In genomic region chr5:147154806-147155371, GRCm38 (mm10) we compare ENCODE assay signal across 12 mouse cellular contexts. TPM values are rescaled to one million over a fixed set of nuclear protein-coding genes. Genes with fewer than 3 reads are reported as not detected.
DNase-seq lines count a peak whose midpoint lies in the region; ATAC-seq and TF ChIP-seq lines count a peak whose summit lies in the region.
"Had no signal": no experiment of that assay in that cellular context is flagged by ENCODE, and none has a peak within 500 bp of the region (broad histone marks: within the 10 kb centered on the region; RNA-seq: fewer than 3 reads in every experiment).

No protein-coding gene starts in this region.

- 3% methylated on average over 13 of the region's 13 CpGs for WGBS in forebrain, embryonic 15.5 days
- 5% methylated on average over 13 of the region's 13 CpGs for WGBS in midbrain, embryonic 10.5 days
- WGBS in neural tube, embryonic 15.5 days = under 1% methylated on average over 13 of the region's 13 CpGs
- 24% methylated on average over 13 of the region's 13 CpGs for WGBS in heart, adult 2 months

- H3K27me3 ChIP-seq in forebrain, embryonic 15.5 days = peaks cover 67% of the 10 kb centered on the region
- peaks cover 89% of the 10 kb centered on the region for H3K27me3 ChIP-seq in midbrain, embryonic 10.5 days (ENCODE audit: low read depth, poor library complexity, severe bottlenecking)
- H3K27me3 ChIP-seq in neural tube, embryonic 15.5 days (replicated peaks) = peaks cover 20% of the 10 kb centered on the region
- no peaks in the 10 kb centered on the region; the same call in 1 of the 2 replicates for H3K27me3 ChIP-seq in heart, adult 2 months (ENCODE audit: control insufficient read depth, insufficient read depth, low read length)
- H3K27me3 ChIP-seq: lung, embryonic 15.5 days had no signal

- H3K4me1 ChIP-seq in forebrain, embryonic 15.5 days = peaks cover 17% of the 10 kb centered on the region
- peaks cover 31% of the 10 kb centered on the region for H3K4me1 ChIP-seq in midbrain, embryonic 10.5 days
- H3K4me1 ChIP-seq in neural tube, embryonic 15.5 days = peaks cover 17% of the 10 kb centered on the region
- H3K4me1 ChIP-seq in heart, adult 2 months (ENCODE audit: control insufficient read depth, insufficient read depth, low read length) = no peaks in the 10 kb centered on the region
- H3K4me1 ChIP-seq: lung, embryonic 15.5 days had no signal

- no peak for TF ChIP-seq CTCF in heart, adult 2 months (IDR thresholded peaks at IDR 0.05)

- no peak for TF ChIP-seq POLR2A in heart, adult 2 months (IDR thresholded peaks at IDR 0.05; ENCODE audit: insufficient read depth, low read depth, low read length)

- no peaks in the 10 kb centered on the region for H3K9me3 ChIP-seq in forebrain, embryonic 15.5 days
- 0 out of 2 replicates have a peak, but pooled peaks cover 7% of the 10 kb centered on the region for H3K9me3 ChIP-seq in midbrain, embryonic 10.5 days (replicated peaks)
- no peaks in the 10 kb centered on the region for H3K9me3 ChIP-seq in neural tube, embryonic 15.5 days (replicated peaks)
- H3K9me3 ChIP-seq: lung, embryonic 15.5 days had no signal

- H3K79me2 ChIP-seq in heart, adult 2 months (replicated peaks; ENCODE audit: control insufficient read depth, insufficient read depth, low read length) = no peaks in the 10 kb centered on the region

- no peak overlapping the region for H3K4me3 ChIP-seq in forebrain, embryonic 15.5 days
- peak overlapping the region; percentile 38 for H3K4me3 ChIP-seq in midbrain, embryonic 10.5 days
- no peak overlapping the region for H3K4me3 ChIP-seq in neural tube, embryonic 15.5 days (replicated peaks)
- H3K4me3 ChIP-seq in heart, adult 2 months = no peak overlapping the region
- H3K4me3 ChIP-seq: lung, embryonic 15.5 days had no signal

- intact Hi-C loops in heart, adult 2 months (cut with DNase I) = no loop called here
- intact Hi-C loops in left cerebral cortex, postnatal 36 days (cut with DNase I) = no loop called here

- peak; percentile 51 for DNase-seq in embryo, embryonic 10 days (ENCODE audit: low spot score)
- DNase-seq in midbrain, embryonic 10.5 days (ENCODE audit: low spot score) = peak; percentile 17
- no peak for DNase-seq in heart, adult 2 months
- no peak for DNase-seq in testis, postnatal 14 days (ENCODE audit: low spot score)
- no peak for DNase-seq in left cerebral cortex, postnatal 36 days (ENCODE audit: low spot score in 2 of 2)
- DNase-seq: heart, adult 11 months; thymus, postnatal 25 days had no signal

- no peak overlapping the region for H3K4me2 ChIP-seq in forebrain, embryonic 15.5 days (replicated peaks)
- H3K4me2 ChIP-seq in neural tube, embryonic 15.5 days = no peak overlapping the region
- H3K4me2 ChIP-seq: lung, embryonic 15.5 days had no signal

- H3K36me3 ChIP-seq in forebrain, embryonic 15.5 days = no peaks in the 10 kb centered on the region
- H3K36me3 ChIP-seq in midbrain, embryonic 10.5 days = no peaks in the 10 kb centered on the region
- H3K36me3 ChIP-seq in neural tube, embryonic 15.5 days = no peaks in the 10 kb centered on the region
- no peaks in the 10 kb centered on the region for H3K36me3 ChIP-seq in heart, adult 2 months (ENCODE audit: control insufficient read depth, insufficient read depth, low read length)
- H3K36me3 ChIP-seq: lung, embryonic 15.5 days had no signal

- H3K9ac ChIP-seq in forebrain, embryonic 15.5 days (replicated peaks) = no peak overlapping the region
- H3K9ac ChIP-seq in neural tube, embryonic 15.5 days (replicated peaks) = no peak overlapping the region
- H3K9ac ChIP-seq in heart, adult 2 months (ENCODE audit: low read depth, low read length) = no peak overlapping the region
- H3K9ac ChIP-seq: lung, embryonic 15.5 days had no signal

- peak; percentile 60; the same call in 1 of the 2 replicates for ATAC-seq in forebrain, embryonic 15.5 days (replicated peaks)
- ATAC-seq in neural tube, embryonic 15.5 days (ENCODE audit: low FRiP score) = 0 out of 2 replicates have a peak, but pooled peaks have one; percentile 74

- H3K27ac ChIP-seq in forebrain, embryonic 15.5 days (replicated peaks) = no peak overlapping the region
- H3K27ac ChIP-seq in midbrain, embryonic 10.5 days (replicated peaks) = peak overlapping the region; percentile 69
- H3K27ac ChIP-seq in neural tube, embryonic 15.5 days (replicated peaks) = no peak overlapping the region
- no peak overlapping the region for H3K27ac ChIP-seq in heart, adult 2 months
- H3K27ac ChIP-seq: lung, embryonic 15.5 days had no signal

- no peak for TF ChIP-seq EP300 in heart, adult 2 months (IDR thresholded peaks at IDR 0.05; ENCODE audit: insufficient read depth, low read depth, low read length)

RNA-seq across cellular contexts. Expression of gene Gsx1, which starts 33.6 kb away (rescaled TPM):
- polyA plus RNA-seq in forebrain, embryonic 15.5 days (2015; fragmentation: Nextera tagmentation; extraction: Ambion mirVana) = 2.1 and 3.3 TPM in 2 replicates
- 7.0 and 11.1 TPM in 2 replicates for polyA plus RNA-seq in midbrain, embryonic 10.5 days (2016; fragmentation: Nextera tagmentation; extraction: Ambion mirVana)
- 1.3 and 2.1 TPM in 2 replicates for polyA plus RNA-seq in neural tube, embryonic 15.5 days (2015; fragmentation: Nextera tagmentation; extraction: Ambion mirVana)
- total RNA-seq in heart, adult 2 months (2021) = not detected
- not detected in 2 replicates for polyA plus RNA-seq in heart, adult 2 months (2012; rRNA removed)
- total RNA-seq in left cerebral cortex, postnatal 36 days (2021) = under 1 TPM; 0.17 to 0.52 TPM
- total RNA-seq: monocyte, adult 5-6 weeks had no signal
- polyA plus RNA-seq: limb, embryonic 14.5 days; lung, embryonic 15.5 days had no signal

Comparison
In these comparisons a context has a peak if more than half of its experiments do, and no peak if none do; other contexts are left out.
1. DNase-seq: peak in embryo, embryonic 10 days (single experiment) and midbrain, embryonic 10.5 days (single experiment); none in heart, adult 2 months (0 of 2), testis, postnatal 14 days (single experiment) and left cerebral cortex, postnatal 36 days (0 of 2).